8 mouse cellular contexts compared by ENCODE assay signal in genomic region chr6:7004005-7004404, GRCm38 (mm10). TPM values are rescaled to one million over a fixed set of nuclear protein-coding genes. Genes with fewer than 3 reads are reported as not detected.
DNase-seq lines count a peak whose midpoint lies in the region; ATAC-seq lines count a peak whose summit lies in the region.

No protein-coding gene starts in this region.

- WGBS in heart, embryonic 11.5 days (ENCODE audit: insufficient replicate concordance): 68% methylated on average over 2 of the region's 2 CpGs
- WGBS in hindbrain, embryonic 14.5 days: 64% methylated on average over 2 of the region's 2 CpGs

- no peaks in the 10 kb centered on the region for H3K36me3 ChIP-seq in heart, embryonic 11.5 days (ENCODE audit: control insufficient read depth, insufficient read depth, low read length)
- no peaks in the 10 kb centered on the region for H3K36me3 ChIP-seq in hindbrain, embryonic 14.5 days (replicated peaks; ENCODE audit: control insufficient read depth, insufficient read depth)

- no peak overlapping the region for H3K9ac ChIP-seq in heart, embryonic 11.5 days (ENCODE audit: low read depth, low read length)
- H3K9ac ChIP-seq in hindbrain, embryonic 14.5 days: no peak overlapping the region

- no peaks in the 10 kb centered on the region for H3K4me1 ChIP-seq in heart, embryonic 11.5 days (ENCODE audit: control insufficient read depth, insufficient read depth, low read length)
- H3K4me1 ChIP-seq in hindbrain, embryonic 14.5 days (replicated peaks; ENCODE audit: control insufficient read depth, insufficient read depth, low read length): no peaks in the 10 kb centered on the region

- no peak overlapping the region for H3K27ac ChIP-seq in heart, embryonic 11.5 days (ENCODE audit: low read depth, low read length)
- no peak overlapping the region for H3K27ac ChIP-seq in hindbrain, embryonic 14.5 days

- no peaks in the 10 kb centered on the region for H3K9me3 ChIP-seq in heart, embryonic 11.5 days (replicated peaks; ENCODE audit: control insufficient read depth, low read length)
- H3K9me3 ChIP-seq in hindbrain, embryonic 14.5 days (ENCODE audit: control insufficient read depth, low read length): no peaks in the 10 kb centered on the region

- H3K27me3 ChIP-seq in heart, embryonic 11.5 days (ENCODE audit: control insufficient read depth, insufficient read depth, low read length): no peaks in the 10 kb centered on the region
- no peaks in the 10 kb centered on the region for H3K27me3 ChIP-seq in hindbrain, embryonic 14.5 days (ENCODE audit: control insufficient read depth, insufficient read depth, low read length)

- ATAC-seq in heart, embryonic 11.5 days (replicated peaks; ENCODE audit: insufficient number of reproducible peaks, low FRiP score, low TSS enrichment): no peak
- ATAC-seq in hindbrain, embryonic 14.5 days (ENCODE audit: low FRiP score): no peak

- H3K4me2 ChIP-seq in heart, embryonic 11.5 days: no peak overlapping the region
- H3K4me2 ChIP-seq in hindbrain, embryonic 14.5 days (replicated peaks): no peak overlapping the region

- DNase-seq in heart, postnatal 4 days: peak; percentile 5
- peak; percentile 1 for DNase-seq in ovary, postnatal 14 days (ENCODE audit: low spot score)
- DNase-seq in ovary, postnatal 10 days (ENCODE audit: low spot score): no peak
- peak; percentile 66 for DNase-seq in hindbrain, embryonic 14.5 days (ENCODE audit: low spot score)
- DNase-seq in thymus, postnatal 10 days (ENCODE audit: low spot score in 2 of 2): no peak
- DNase-seq in thymus, postnatal 14 days: no peak
- DNase-seq in right cerebral cortex, adult 18-20 months: no peak

- no peak overlapping the region for H3K4me3 ChIP-seq in heart, embryonic 11.5 days (ENCODE audit: low read depth, low read length)
- no peak overlapping the region for H3K4me3 ChIP-seq in hindbrain, embryonic 14.5 days (replicated peaks; ENCODE audit: low read length)

RNA-seq across cellular contexts. Expression of gene Sdhaf3, which starts 48.2 kb away (rescaled TPM):
- 1 to 10 TPM; 3.7 to 4.9 TPM for total RNA-seq in heart, postnatal 4 days (2021)
- polyA plus RNA-seq in heart, embryonic 11.5 days (2014; fragmentation: Nextera tagmentation; extraction: Ambion mirVana): 5.7 and 5.8 TPM in 2 replicates
- 8.2 and 8.3 TPM in 2 replicates for polyA plus RNA-seq in hindbrain, embryonic 14.5 days (2014; fragmentation: Nextera tagmentation; extraction: Ambion mirVana)

Comparison
In these comparisons a context has a peak if more than half of its experiments do, and no peak if none do; other contexts are left out.
1. DNase-seq: peak in heart, postnatal 4 days (single experiment), ovary, postnatal 14 days (single experiment) and hindbrain, embryonic 14.5 days (single experiment); none in ovary, postnatal 10 days (single experiment), thymus, postnatal 10 days (0 of 2), thymus, postnatal 14 days (single experiment) and right cerebral cortex, adult 18-20 months (single experiment).